Mouse (Mus musculus): ENCODE data around the gene Gpr161.
"Not testable (repeated sequence)": the region's sequence is repeated elsewhere in the genome, so short reads cannot be mapped to it uniquely, and the experiment has no call there.

GRCm38 (mm10) chr1:165328384-165329289 is 33.0 kb downstream of the Gpr161 start:
- 0 out of 2 replicates have a peak, but pooled peaks have one; percentile 21 for TF ChIP-seq EP300 (IDR thresholded peaks at IDR 0.05; ENCODE audit: low read depth)
- TF ChIP-seq CTCF (IDR thresholded peaks at IDR 0.05; ENCODE audit: low read depth): not testable (repeated sequence)

All from liver, embryonic 14.5 days (tissue).